Mouse (Mus musculus): ENCODE measurements around the gene Stab2. TPM values are rescaled to one million over a fixed set of nuclear protein-coding genes. Genes with fewer than 3 reads are reported as not detected.

Stab2 gene
- polyA plus RNA-seq, 1 experiment from 2014 or later: 0.24 TPM

DNA sequence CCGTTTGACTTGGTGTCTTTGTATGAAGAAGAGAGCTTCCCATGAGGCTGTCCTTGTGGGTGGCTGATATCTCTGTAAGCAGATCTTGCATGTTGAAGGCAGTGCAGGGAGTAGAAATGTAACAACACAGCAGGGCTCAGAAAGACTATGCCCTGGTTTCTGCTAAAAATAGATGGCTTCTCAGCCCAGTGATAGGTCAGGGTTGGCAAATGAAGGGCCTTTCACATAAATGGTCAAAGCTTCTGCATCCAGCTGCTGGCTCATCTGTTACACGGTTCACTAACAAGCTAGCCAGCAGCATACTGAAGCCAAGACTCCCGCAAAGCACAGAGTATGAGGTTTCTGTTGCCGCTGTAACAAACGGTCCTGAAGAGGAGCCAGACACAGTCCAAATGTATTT is 34.5 kb downstream of the Stab2 start:
- no peaks in the 10 kb centered on the region for H3K27me3 ChIP-seq (replicated peaks; ENCODE audit: insufficient read depth, low read length)
- no peaks in the 10 kb centered on the region for H3K36me3 ChIP-seq (ENCODE audit: insufficient read depth, low read length)
- ATAC-seq: no peak
- H3K4me3 ChIP-seq (ENCODE audit: low read depth, low read length): no peak overlapping the region
- no peaks in the 10 kb centered on the region for H3K4me1 ChIP-seq (ENCODE audit: insufficient read depth, low read depth, low read length)
- no peaks in the 10 kb centered on the region for H3K9me3 ChIP-seq (ENCODE audit: low read length)
- no peak for TF ChIP-seq EP300 (IDR thresholded peaks at IDR 0.05)
- TF ChIP-seq CTCF (IDR thresholded peaks at IDR 0.05): no peak
- H3K9ac ChIP-seq (replicated peaks; ENCODE audit: low read depth): no peak overlapping the region
- H3K27ac ChIP-seq (ENCODE audit: low read length): no peak overlapping the region
- H3K4me2 ChIP-seq (replicated peaks; ENCODE audit: low read depth, low read length): no peak overlapping the region
- WGBS: 77% methylated on average over 5 of the region's 5 CpGs
- no peak for DNase-seq (ENCODE audit: low spot score)

DNA sequence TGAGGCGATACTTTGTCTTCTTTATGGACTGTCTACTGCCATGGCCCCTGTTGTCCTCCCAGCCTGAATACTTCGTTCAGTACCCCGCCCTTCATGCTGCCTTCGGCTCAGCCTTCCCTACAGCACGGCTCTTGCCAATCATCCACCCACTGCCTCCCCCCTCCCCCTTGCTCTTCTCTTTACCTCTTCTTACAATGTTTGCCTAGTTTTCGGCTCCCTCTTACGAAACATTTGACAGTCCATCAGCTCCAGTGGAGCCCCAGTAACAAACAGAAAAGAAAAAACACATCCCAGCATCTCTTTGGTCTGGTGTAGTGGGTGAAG is 35.4 kb downstream of the Stab2 start:
- Histone ChIP-seq H3K4me3 (ENCODE audit: low read depth, low read length) (peak overlapping the region; percentile 23; the same call in 1 of the 2 replicates), H3K9ac (replicated peaks; ENCODE audit: low read depth) (no peak overlapping the region), H3K27me3 (replicated peaks; ENCODE audit: insufficient read depth, low read length) (no peaks in the 10 kb centered on the region), H3K4me2 (replicated peaks; ENCODE audit: low read depth, low read length) (peak overlapping the region; percentile 47), H3K9me3 (ENCODE audit: low read length) (no peaks in the 10 kb centered on the region), H3K4me1 (ENCODE audit: insufficient read depth, low read depth, low read length) (no peaks in the 10 kb centered on the region), H3K36me3 (ENCODE audit: insufficient read depth, low read length) (no peaks in the 10 kb centered on the region), H3K27ac (ENCODE audit: low read length) (no peak overlapping the region)
- DNase-seq (ENCODE audit: low spot score) (no peak), ATAC-seq (peak; percentile 30; the same call in 1 of the 2 replicates)
- TF ChIP-seq CTCF (IDR thresholded peaks at IDR 0.05) (no peak), EP300 (IDR thresholded peaks at IDR 0.05) (no peak)
- 28% methylated on average over 7 of the region's 7 CpGs for WGBS

DNA sequence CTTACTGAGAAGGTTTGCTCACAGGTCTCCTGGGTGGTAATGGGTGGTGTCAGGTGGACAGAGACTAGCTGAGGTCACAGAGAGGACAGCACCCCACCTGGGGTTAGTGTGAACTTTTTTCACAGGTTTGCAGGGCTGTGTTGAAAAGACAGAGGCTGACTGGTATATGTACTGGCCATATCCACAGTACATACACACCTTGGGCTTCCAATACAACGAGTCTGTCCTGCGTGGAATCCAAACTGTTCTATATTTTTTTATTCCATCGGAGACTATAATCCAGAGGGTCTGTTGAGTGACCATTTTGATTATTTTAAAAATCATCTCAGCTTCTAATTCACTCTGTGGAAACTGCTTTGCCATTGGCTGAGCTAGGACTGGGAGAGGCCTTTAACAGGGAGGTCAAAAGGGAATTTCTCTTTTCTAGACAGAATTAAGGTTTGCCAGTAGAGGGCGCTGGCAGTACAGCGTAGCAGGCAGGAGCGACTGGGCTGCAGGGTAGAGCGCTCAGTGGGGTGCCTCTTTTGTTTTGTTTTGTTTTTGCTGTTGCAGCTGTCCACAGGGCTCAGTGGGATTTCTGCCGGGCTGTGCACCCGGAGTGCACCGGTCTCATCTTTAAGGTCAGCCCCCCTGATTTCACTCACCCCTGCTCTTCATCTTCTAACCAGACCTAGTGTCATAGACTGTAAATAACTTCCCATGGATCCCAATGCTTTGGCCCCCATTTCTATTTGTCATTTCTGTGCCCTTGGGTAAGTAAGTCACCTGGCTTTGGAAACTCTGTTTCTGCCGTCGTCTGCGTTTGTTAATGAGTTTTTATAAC is 35.9 kb downstream of the Stab2 start:
- no peaks in the 10 kb centered on the region for H3K36me3 ChIP-seq (ENCODE audit: insufficient read depth, low read length)
- no peaks in the 10 kb centered on the region for H3K9me3 ChIP-seq (ENCODE audit: low read length)
- WGBS: 23% methylated on average over 13 of the region's 13 CpGs
- ATAC-seq: peak; percentile 72
- no peaks in the 10 kb centered on the region for H3K27me3 ChIP-seq (replicated peaks; ENCODE audit: insufficient read depth, low read length)
- DNase-seq (ENCODE audit: low spot score): peak; percentile 84
- no peak overlapping the region for H3K9ac ChIP-seq (replicated peaks; ENCODE audit: low read depth)
- no peaks in the 10 kb centered on the region for H3K4me1 ChIP-seq (ENCODE audit: insufficient read depth, low read depth, low read length)
- H3K4me3 ChIP-seq (ENCODE audit: low read depth, low read length): peak overlapping the region; percentile 23; the same call in 1 of the 2 replicates
- H3K27ac ChIP-seq (ENCODE audit: low read length): no peak overlapping the region
- peak overlapping the region; percentile 47 for H3K4me2 ChIP-seq (replicated peaks; ENCODE audit: low read depth, low read length)
- TF ChIP-seq EP300 (IDR thresholded peaks at IDR 0.05) (no peak), CTCF (IDR thresholded peaks at IDR 0.05) (peak; percentile 88)

DNA sequence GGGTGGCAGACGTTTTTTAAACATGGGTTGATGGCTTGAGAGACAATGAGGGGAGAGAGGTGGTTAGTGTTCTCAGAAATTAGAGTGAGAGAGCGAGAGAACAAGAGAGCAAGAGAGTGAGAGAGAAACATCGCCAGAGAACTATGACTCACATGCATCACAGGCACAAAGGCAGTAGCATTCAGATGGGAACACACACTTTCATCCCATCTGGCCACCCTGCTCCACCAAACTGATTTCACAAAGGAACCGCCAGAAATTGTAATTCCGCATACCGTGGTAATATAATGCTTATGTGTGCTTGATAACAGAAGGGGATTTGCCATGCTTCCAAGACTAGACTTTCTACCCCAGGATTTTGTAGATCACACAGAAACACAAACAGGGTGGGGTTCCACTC is 38.5 kb downstream of the Stab2 start:
- TF ChIP-seq EP300 (IDR thresholded peaks at IDR 0.05): no peak
- no peak for TF ChIP-seq CTCF (IDR thresholded peaks at IDR 0.05)
- Histone ChIP-seq H3K27me3 (replicated peaks; ENCODE audit: insufficient read depth, low read length) (no peaks in the 10 kb centered on the region), H3K36me3 (ENCODE audit: insufficient read depth, low read length) (no peaks in the 10 kb centered on the region), H3K27ac (ENCODE audit: low read length) (no peak overlapping the region), H3K4me2 (replicated peaks; ENCODE audit: low read depth, low read length) (no peak overlapping the region), H3K4me3 (ENCODE audit: low read depth, low read length) (no peak overlapping the region), H3K9me3 (ENCODE audit: low read length) (no peaks in the 10 kb centered on the region), H3K4me1 (ENCODE audit: insufficient read depth, low read depth, low read length) (no peaks in the 10 kb centered on the region), H3K9ac (replicated peaks; ENCODE audit: low read depth) (no peak overlapping the region)
- 77% methylated on average over 6 of the region's 6 CpGs for WGBS
- ATAC-seq (no peak), DNase-seq (ENCODE audit: low spot score) (no peak)

- H3K27me3 ChIP-seq (replicated peaks; ENCODE audit: insufficient read depth, low read length): no peaks in the 10 kb centered on the region
- DNase-seq (ENCODE audit: low spot score) (no peak), ATAC-seq (no peak)
- TF ChIP-seq EP300 (IDR thresholded peaks at IDR 0.05) (no peak), CTCF (IDR thresholded peaks at IDR 0.05) (no peak)
- H3K9ac ChIP-seq (replicated peaks; ENCODE audit: low read depth): no peak overlapping the region
- H3K4me2 ChIP-seq (replicated peaks; ENCODE audit: low read depth, low read length): no peak overlapping the region
- H3K4me1 ChIP-seq (ENCODE audit: insufficient read depth, low read depth, low read length): no peaks in the 10 kb centered on the region
- H3K9me3 ChIP-seq (ENCODE audit: low read length): no peaks in the 10 kb centered on the region
- WGBS: 52% methylated on average over 11 of the region's 11 CpGs
- H3K27ac ChIP-seq (ENCODE audit: low read length): no peak overlapping the region
- no peaks in the 10 kb centered on the region for H3K36me3 ChIP-seq (ENCODE audit: insufficient read depth, low read length)
- H3K4me3 ChIP-seq (ENCODE audit: low read depth, low read length): no peak overlapping the region
Measured at GRCm38 (mm10) chr10:86961542-86962466, 46.0 kb downstream of the Stab2 start.

GRCm38 (mm10) chr10:86955299-86955698 is 52.5 kb downstream of the Stab2 start:
- DNase-seq (ENCODE audit: low spot score) (no peak), ATAC-seq (no peak)
- Histone ChIP-seq H3K36me3 (ENCODE audit: insufficient read depth, low read length) (no peaks in the 10 kb centered on the region), H3K9me3 (ENCODE audit: low read length) (no peaks in the 10 kb centered on the region), H3K4me1 (ENCODE audit: insufficient read depth, low read depth, low read length) (no peaks in the 10 kb centered on the region), H3K4me2 (replicated peaks; ENCODE audit: low read depth, low read length) (no peak overlapping the region), H3K4me3 (ENCODE audit: low read depth, low read length) (no peak overlapping the region), H3K27me3 (replicated peaks; ENCODE audit: insufficient read depth, low read length) (no peaks in the 10 kb centered on the region), H3K9ac (replicated peaks; ENCODE audit: low read depth) (no peak overlapping the region), H3K27ac (ENCODE audit: low read length) (no peak overlapping the region)
- 90% methylated on average over 3 of the region's 3 CpGs for WGBS
- no peak for TF ChIP-seq CTCF (IDR thresholded peaks at IDR 0.05)
- no peak for TF ChIP-seq EP300 (IDR thresholded peaks at IDR 0.05)

All from lung, postnatal 0 days (tissue).